Mouse (Mus musculus) myocyte (in vitro differentiated cells): ENCODE data around the gene Rhbdd1. TPM values are rescaled to one million over a fixed set of nuclear protein-coding genes. Genes with fewer than 3 reads are reported as not detected.

Source experiments
- H3K27me3 ChIP-seq: one replicate; pipeline ENCODE4 v1.6.1; 2011; ENCODE audit not compliant: control insufficient read depth, insufficient read depth, insufficient read length
- H3K36me3 ChIP-seq: one replicate; pipeline ENCODE4 v1.6.1; 2011; ENCODE audit not compliant: control insufficient read depth, insufficient read depth
- H3K4me2 ChIP-seq: one replicate; pipeline ENCODE4 v1.6.1; 2011; ENCODE audit warnings: low read depth, control low read depth
- H3K4me3 ChIP-seq: one replicate; pipeline ENCODE4 v1.5.1; 2011; ENCODE audit warnings: mild to moderate bottlenecking, control low read depth, moderate library complexity
- H3K79me2 ChIP-seq: one replicate; pipeline ENCODE4 v1.6.1; 2011; ENCODE audit not compliant: control insufficient read depth, insufficient read depth
- H3ac ChIP-seq: one replicate; pipeline ENCODE4 v1.6.1; 2011; ENCODE audit not compliant: control insufficient read depth, insufficient read length
- CEBPB ChIP-seq: IDR thresholded peaks from 2 replicates; pipeline ENCODE4 v1.6.1; 2011; ENCODE audit warnings: mild to moderate bottlenecking, moderate library complexity; ENCODE audit not compliant: poor library complexity, insufficient read depth, severe bottlenecking
- E2F4 ChIP-seq: IDR thresholded peaks from one replicate; pipeline ENCODE4 v1.6.1; 2011; ENCODE audit warnings: mild to moderate bottlenecking, control low read depth, moderate library complexity; ENCODE audit not compliant: insufficient read depth
- MAX ChIP-seq: IDR thresholded peaks from one replicate; pipeline ENCODE4 v1.6.1; 2011; ENCODE audit warnings: low read depth, mild to moderate bottlenecking, control low read depth
- MYOD1 ChIP-seq, 3 experiments: IDR thresholded peaks; one replicate each; pipeline ENCODE4 v1.6.1; 2011; ENCODE audit warnings: control low read depth in 2 of 3, low read depth in 2 of 3, mild to moderate bottlenecking in 2 of 3, moderate library complexity in 1 of 3; ENCODE audit not compliant: insufficient read length in 2 of 3, control insufficient read depth in 1 of 3
- MYOG ChIP-seq, 3 experiments: IDR thresholded peaks; one replicate each; pipeline ENCODE4 v1.6.1; 2011; ENCODE audit warnings: control low read depth in 2 of 3, low read depth in 2 of 3, mild to moderate bottlenecking in 2 of 3; ENCODE audit not compliant: insufficient read length in 2 of 3, control insufficient read depth in 1 of 3, insufficient read depth in 1 of 3
- POLR2A ChIP-seq: IDR thresholded peaks from one replicate; pipeline ENCODE4 v1.6.1; 2011; ENCODE audit warnings: low read depth, mild to moderate bottlenecking, control low read depth, moderate library complexity; ENCODE audit not compliant: insufficient read length
- POLR2AphosphoS2 ChIP-seq: IDR thresholded peaks from one replicate; pipeline ENCODE4 v1.6.1; 2011; ENCODE audit warnings: low read depth, control low read depth; ENCODE audit not compliant: insufficient read length
- REST ChIP-seq: IDR thresholded peaks from one replicate; pipeline ENCODE4 v1.6.1; 2011; ENCODE audit warnings: mild to moderate bottlenecking, control low read depth, moderate library complexity; ENCODE audit not compliant: insufficient read depth, insufficient read length
- SRF ChIP-seq: IDR thresholded peaks from one replicate; pipeline ENCODE4 v1.6.1; 2011; ENCODE audit warnings: low read depth; ENCODE audit not compliant: control insufficient read depth, insufficient read length
- TCF12 ChIP-seq: IDR thresholded peaks from one replicate; pipeline ENCODE4 v1.6.1; 2011; ENCODE audit warnings: mild to moderate bottlenecking, control low read depth; ENCODE audit not compliant: poor library complexity, insufficient read depth, severe bottlenecking
- TCF3 ChIP-seq: IDR thresholded peaks from one replicate; pipeline ENCODE4 v1.6.1; 2011; ENCODE audit warnings: low read depth, control low read depth; ENCODE audit not compliant: insufficient read length
- USF1 ChIP-seq: IDR thresholded peaks from one replicate; pipeline ENCODE4 v1.6.1; 2011; ENCODE audit warnings: low read depth, mild to moderate bottlenecking, control low read depth, moderate library complexity
- polyA plus RNA-seq: library from polyadenylated mRNA; unstranded; fragments of >200 nt; fragmentation: generic; extraction: Trizol; gene quantifications from one replicate; pipeline ENCODE4 v1.2.1, GENCODE M21; 2012; ENCODE audit warnings: missing spikeins

Rhbdd1 gene
- polyA plus RNA-seq, 1 experiment, result 43.3 TPM

GRCm38 (mm10) chr1:82284403-82284802 lies 31.8 kb upstream of the Rhbdd1 start:
- Histone ChIP-seq H3K4me2 (peak overlapping the region; percentile 98), H3K27me3 (no peaks in the 10 kb centered on the region), H3K36me3 (no peaks in the 10 kb centered on the region), H3ac (no peak overlapping the region), H3K79me2 (peaks cover 98% of the 10 kb centered on the region), H3K4me3 (peak overlapping the region; percentile 96)
- TF ChIP-seq POLR2A, result no peak
- TF ChIP-seq USF1, result no peak

- peaks cover 96% of the 10 kb centered on the region for H3K79me2 ChIP-seq
- peak overlapping the region; percentile 98 for H3K4me2 ChIP-seq
- no peaks in the 10 kb centered on the region for H3K36me3 ChIP-seq
- no peak for TF ChIP-seq MYOG (IDR thresholded peaks at IDR 0.05; ENCODE audit: control insufficient read depth in 1 of 3, insufficient read depth in 1 of 3, insufficient read length in 2 of 3, low read depth in 2 of 3)
- TF ChIP-seq USF1, result no peak
- no peak for TF ChIP-seq MAX
- no peak for TF ChIP-seq SRF
- TF ChIP-seq POLR2A, result no peak
- TF ChIP-seq TCF3, result no peak
- TF ChIP-seq POLR2AphosphoS2, result no peak
- TF ChIP-seq TCF12, result no peak
- TF ChIP-seq REST, result no peak
- TF ChIP-seq E2F4, result no peak
- no peak for TF ChIP-seq CEBPB
- TF ChIP-seq MYOD1 (IDR thresholded peaks at IDR 0.05; ENCODE audit: control insufficient read depth in 1 of 3, insufficient read length in 2 of 3, low read depth in 2 of 3), result no peak
- peak overlapping the region; percentile 96 for H3K4me3 ChIP-seq
- no peaks in the 10 kb centered on the region for H3K27me3 ChIP-seq
- no peak overlapping the region for H3ac ChIP-seq
Measured at GRCm38 (mm10) chr1:82285461-82286189, 30.6 kb upstream of the Rhbdd1 start.

GRCm38 (mm10) chr1:82286190-82287051 lies 29.8 kb upstream of the Rhbdd1 start:
- TF ChIP-seq POLR2A, result peak; percentile 28
- no peak for TF ChIP-seq E2F4
- TF ChIP-seq MYOD1 (IDR thresholded peaks at IDR 0.05; ENCODE audit: control insufficient read depth in 1 of 3, insufficient read length in 2 of 3, low read depth in 2 of 3), result peak in 1 of 3 experiments; percentile 25
- Histone ChIP-seq H3K79me2 (peaks cover 89% of the 10 kb centered on the region), H3K27me3 (no peaks in the 10 kb centered on the region), H3K4me2 (peak overlapping the region; percentile 98), H3ac (peak overlapping the region; percentile 27), H3K4me3 (peak overlapping the region; percentile 96), H3K36me3 (no peaks in the 10 kb centered on the region)

- Histone ChIP-seq H3K4me3 (peak overlapping the region; percentile 96), H3K79me2 (peaks cover 81% of the 10 kb centered on the region), H3ac (peak overlapping the region; percentile 27), H3K4me2 (peak overlapping the region; percentile 98), H3K27me3 (no peaks in the 10 kb centered on the region), H3K36me3 (no peaks in the 10 kb centered on the region)
- TF ChIP-seq MYOD1 (IDR thresholded peaks at IDR 0.05; ENCODE audit: control insufficient read depth in 1 of 3, insufficient read length in 2 of 3, low read depth in 2 of 3) (no peak), SRF (no peak), MYOG (IDR thresholded peaks at IDR 0.05; ENCODE audit: control insufficient read depth in 1 of 3, insufficient read depth in 1 of 3, insufficient read length in 2 of 3, low read depth in 2 of 3) (no peak), TCF12 (no peak), TCF3 (no peak), POLR2AphosphoS2 (no peak), POLR2A (peak; percentile 42), E2F4 (no peak)
Measured at GRCm38 (mm10) chr1:82287052-82287775, 29.0 kb upstream of the Rhbdd1 start.

GRCm38 (mm10) chr1:82287776-82288325 lies 28.4 kb upstream of the Rhbdd1 start:
- H3K4me3 ChIP-seq, result peak overlapping the region; percentile 96
- H3K36me3 ChIP-seq, result no peaks in the 10 kb centered on the region
- no peaks in the 10 kb centered on the region for H3K27me3 ChIP-seq

More at GRCm38 (mm10) chr1:82287776-82288325, 28.4 kb upstream of the Rhbdd1 start:
- H3K79me2 ChIP-seq, result peaks cover 75% of the 10 kb centered on the region
- TF ChIP-seq TCF12 (no peak), MYOG (IDR thresholded peaks at IDR 0.05; ENCODE audit: control insufficient read depth in 1 of 3, insufficient read depth in 1 of 3, insufficient read length in 2 of 3, low read depth in 2 of 3) (no peak), TCF3 (no peak), USF1 (no peak), MAX (no peak), POLR2A (no peak), REST (no peak), POLR2AphosphoS2 (no peak), SRF (no peak), CEBPB (no peak), E2F4 (no peak), MYOD1 (IDR thresholded peaks at IDR 0.05; ENCODE audit: control insufficient read depth in 1 of 3, insufficient read length in 2 of 3, low read depth in 2 of 3) (no peak)
- H3K4me2 ChIP-seq, result peak overlapping the region; percentile 98
- peak overlapping the region; percentile 27 for H3ac ChIP-seq
